Mouse (Mus musculus): ENCODE data around the gene Csmd2.
"Not testable (repeated sequence)": the region's sequence is repeated elsewhere in the genome, so short reads cannot be mapped to it uniquely, and the experiment has no call there.

Csmd2 gene

DNA sequence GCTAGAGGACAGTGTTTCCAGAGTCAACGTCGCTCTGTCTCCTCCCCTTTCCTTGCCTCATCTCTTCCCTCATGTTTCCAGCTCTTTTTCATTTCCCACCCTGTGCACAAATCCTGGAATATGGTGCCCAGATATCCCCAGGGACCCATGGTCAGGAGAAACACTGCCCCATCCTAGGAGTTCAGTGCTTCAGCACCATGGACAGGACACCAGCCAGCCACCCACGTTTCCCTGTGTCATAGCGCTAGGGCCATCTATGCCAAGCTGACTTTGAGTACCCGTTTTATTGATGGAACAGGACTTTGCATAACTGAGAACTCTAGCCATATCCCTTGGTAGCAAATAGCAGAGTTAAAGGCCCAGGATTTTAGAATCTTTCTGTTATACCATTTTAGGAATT is 55.0 kb downstream of the Csmd2 start:
- in situ Hi-C loops (cut with MboI, MseI) = no loop called here

- in situ Hi-C loops (cut with MboI, MseI) = no loop called here
Observed at GRCm38 (mm10) chr4:128048716-128049115, 61.1 kb downstream of the Csmd2 start.

GRCm38 (mm10) chr4:128052701-128053100 is 65.0 kb downstream of the Csmd2 start:
- in situ Hi-C loops (cut with MboI, MseI) = no loop called here

GRCm38 (mm10) chr4:128061274-128061673 is 73.6 kb downstream of the Csmd2 start:
- in situ Hi-C loops (cut with MboI, MseI) = not testable (repeated sequence)

DNA sequence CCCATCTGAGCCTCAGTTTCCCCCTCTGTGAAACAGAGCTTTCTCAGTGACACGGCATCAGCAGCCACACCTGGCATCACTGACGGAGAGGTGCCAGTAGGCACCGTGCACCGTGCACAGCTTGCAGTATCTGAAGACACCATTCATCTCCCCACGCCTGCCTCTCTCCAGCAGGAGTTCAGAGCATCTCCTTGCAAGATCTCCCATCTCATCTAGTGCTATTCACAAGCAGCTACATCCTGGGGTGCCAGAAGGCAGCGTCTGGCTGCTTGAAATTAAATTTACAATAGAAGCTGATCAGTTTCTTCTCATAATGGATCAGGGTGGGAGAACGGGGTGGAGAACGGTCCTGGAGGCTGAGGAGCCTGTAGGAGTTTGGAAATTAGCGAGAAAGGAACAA is 79.5 kb downstream of the Csmd2 start:
- in situ Hi-C loops (cut with MboI, MseI) = no loop called here

DNA sequence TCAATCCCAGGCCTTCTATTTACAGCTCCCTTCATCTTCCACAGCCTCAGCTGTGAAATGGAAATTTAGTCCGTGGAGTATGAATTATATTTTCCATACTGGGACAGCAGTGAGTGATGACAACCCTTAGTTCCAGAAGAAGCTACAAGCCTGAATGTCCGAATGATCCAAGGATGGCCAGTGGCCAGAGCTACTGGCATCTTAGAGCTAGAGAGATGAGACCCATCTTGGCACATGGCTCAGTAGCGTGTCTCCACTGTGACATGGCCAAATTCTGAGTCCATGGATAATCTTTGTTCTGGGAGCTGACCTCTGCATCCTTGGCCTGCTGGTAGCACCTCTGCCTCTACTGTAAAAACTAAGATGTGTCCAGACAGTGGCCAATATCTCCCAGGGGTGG is 96.8 kb downstream of the Csmd2 start:
- in situ Hi-C loops (cut with MboI, MseI) = no loop called here

GRCm38 (mm10) chr4:128085096-128085495 is 97.4 kb downstream of the Csmd2 start:
- in situ Hi-C loops (cut with MboI, MseI) = no loop called here

DNA sequence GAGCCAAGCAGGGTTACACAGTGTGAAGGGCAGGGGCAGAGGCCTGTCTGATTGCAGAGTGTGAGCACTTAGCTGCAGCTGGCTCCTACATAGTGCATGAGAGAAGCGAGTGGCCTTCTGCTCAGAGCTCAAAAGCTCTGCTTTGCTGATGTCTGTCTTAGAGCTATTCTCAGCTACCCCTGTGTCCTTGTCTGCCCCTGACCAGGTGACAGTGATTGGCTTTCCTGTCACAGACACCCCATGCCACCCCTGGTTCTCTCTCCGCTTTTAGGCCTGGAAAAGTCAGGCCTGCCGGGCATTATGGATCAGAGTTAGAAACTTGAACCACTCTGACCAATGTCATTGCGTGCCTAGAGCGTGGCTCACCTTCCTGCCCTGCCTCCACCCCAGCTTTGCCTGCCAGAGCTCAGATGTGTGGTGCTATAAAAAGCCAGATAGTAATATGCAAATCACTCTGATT is 99.5 kb downstream of the Csmd2 start:
- in situ Hi-C loops (cut with MboI, MseI) = no loop called here

DNA sequence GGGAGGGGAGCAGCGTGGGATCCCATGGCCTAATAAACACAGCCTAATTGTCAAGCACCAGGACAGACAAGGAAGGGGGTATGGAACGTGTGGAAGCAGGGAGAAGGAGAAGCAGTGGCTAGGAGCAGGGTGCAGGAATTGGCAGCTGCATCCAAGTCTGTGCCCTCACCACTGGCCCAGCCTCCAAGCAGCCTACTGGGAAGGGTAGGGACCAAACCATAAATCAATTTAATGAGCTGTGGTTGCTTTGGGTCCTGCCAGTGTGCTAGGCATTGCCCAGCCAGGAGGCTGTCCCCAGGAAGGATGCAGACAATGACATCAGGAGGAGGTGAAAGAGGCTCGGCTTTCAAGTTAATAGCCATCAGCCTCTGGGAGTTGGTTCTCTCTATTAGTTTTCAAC is 100.0 kb downstream of the Csmd2 start:
- in situ Hi-C loops (cut with MboI, MseI) = no loop called here

- in situ Hi-C loops (cut with MboI, MseI) = no loop called here
Observed at GRCm38 (mm10) chr4:128088264-128088663, 100.6 kb downstream of the Csmd2 start.

GRCm38 (mm10) chr4:128091938-128092337 is 104.3 kb downstream of the Csmd2 start:
- in situ Hi-C loops (cut with MboI, MseI) = no loop called here

DNA sequence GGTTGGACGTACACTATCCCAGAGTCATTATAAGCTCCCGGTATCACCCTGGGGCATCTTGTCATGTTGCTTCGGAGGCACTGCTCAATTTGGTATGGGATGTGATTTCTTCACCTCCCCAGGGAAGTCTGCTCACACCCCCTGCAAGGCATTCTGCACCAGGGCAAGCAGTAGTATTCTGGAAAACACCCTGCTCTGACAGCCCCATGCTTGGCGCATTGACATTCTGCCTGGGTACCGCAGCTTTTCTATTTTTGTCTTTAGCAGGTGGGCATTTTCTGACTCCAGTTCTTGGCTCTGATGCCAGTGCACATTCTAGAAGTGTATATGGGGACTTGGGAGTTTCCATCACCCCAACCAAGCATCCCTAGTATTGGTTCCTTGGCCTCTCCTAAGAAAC is 111.9 kb downstream of the Csmd2 start:
- in situ Hi-C loops (cut with MboI, MseI) = no loop called here

DNA sequence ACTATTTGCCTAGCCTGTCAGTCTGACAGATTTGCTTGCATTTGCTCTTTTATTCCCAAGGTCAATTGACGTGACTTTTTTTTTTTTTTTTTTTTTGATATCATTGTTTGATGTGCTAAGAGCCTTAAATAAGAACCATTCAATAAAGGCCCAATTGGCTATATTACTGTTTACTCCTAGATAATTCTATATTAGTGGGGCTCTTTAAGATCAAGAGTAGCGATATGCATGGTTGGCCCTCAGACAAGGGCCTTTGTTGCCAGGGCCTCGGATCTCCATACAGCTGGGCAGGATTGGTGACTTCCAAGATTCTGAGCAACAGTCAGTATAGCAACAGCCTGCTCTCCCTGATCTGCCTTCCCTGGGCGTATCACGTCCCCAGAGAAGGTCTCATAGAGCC is 112.9 kb downstream of the Csmd2 start:
- in situ Hi-C loops (cut with MboI, MseI) = no loop called here

- in situ Hi-C loops (cut with MboI, MseI) = no loop called here
Observed at GRCm38 (mm10) chr4:128116331-128116730, 128.7 kb downstream of the Csmd2 start.

- in situ Hi-C loops (cut with MboI, MseI) = no loop called here
Observed at GRCm38 (mm10) chr4:128123281-128123680, 135.6 kb downstream of the Csmd2 start.

GRCm38 (mm10) chr4:128124738-128125137 is 137.1 kb downstream of the Csmd2 start:
- in situ Hi-C loops (cut with MboI, MseI) = no loop called here

- in situ Hi-C loops (cut with MboI, MseI) = no loop called here
Observed at GRCm38 (mm10) chr4:128128546-128128945, 140.9 kb downstream of the Csmd2 start.

- in situ Hi-C loops (cut with MboI, MseI) = no loop called here
Observed at GRCm38 (mm10) chr4:128130611-128131142, 143.0 kb downstream of the Csmd2 start.

GRCm38 (mm10) chr4:128131666-128132065 is 144.0 kb downstream of the Csmd2 start:
- in situ Hi-C loops (cut with MboI, MseI) = no loop called here

- in situ Hi-C loops (cut with MboI, MseI) = no loop called here
Observed at GRCm38 (mm10) chr4:128132876-128133646, 145.4 kb downstream of the Csmd2 start.

DNA sequence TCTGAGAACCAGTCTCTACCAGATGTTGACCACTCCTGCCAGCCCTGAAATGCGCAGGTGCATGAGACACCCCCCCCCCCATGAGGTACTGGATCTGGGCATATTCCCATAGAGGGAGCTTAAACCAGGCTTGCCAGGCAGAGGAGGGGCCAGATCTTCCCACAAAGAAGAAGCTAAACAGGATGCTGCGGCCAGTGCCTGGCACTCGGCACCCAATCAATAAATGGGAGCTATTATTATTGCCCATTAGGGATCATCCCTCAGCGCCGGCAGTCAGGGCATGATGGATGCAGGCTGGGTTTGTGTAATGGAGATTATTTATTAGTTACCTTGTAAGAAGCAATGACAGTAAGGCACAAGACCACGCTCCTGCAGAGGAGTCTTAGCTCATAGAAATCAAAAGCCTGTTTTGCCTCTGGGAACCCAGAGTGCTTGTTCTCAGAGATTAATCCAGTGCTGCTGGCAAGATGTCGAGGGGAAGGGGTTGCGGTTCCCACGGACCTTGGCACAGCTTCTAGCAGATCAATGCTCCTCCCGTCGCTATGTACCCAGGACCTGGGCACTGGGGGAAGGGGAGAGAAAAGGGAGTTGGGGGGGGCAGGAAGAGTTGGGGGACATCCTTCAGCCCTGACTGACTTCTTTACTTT is 146.8 kb downstream of the Csmd2 start:
- in situ Hi-C loops (cut with MboI, MseI) = no loop called here

DNA sequence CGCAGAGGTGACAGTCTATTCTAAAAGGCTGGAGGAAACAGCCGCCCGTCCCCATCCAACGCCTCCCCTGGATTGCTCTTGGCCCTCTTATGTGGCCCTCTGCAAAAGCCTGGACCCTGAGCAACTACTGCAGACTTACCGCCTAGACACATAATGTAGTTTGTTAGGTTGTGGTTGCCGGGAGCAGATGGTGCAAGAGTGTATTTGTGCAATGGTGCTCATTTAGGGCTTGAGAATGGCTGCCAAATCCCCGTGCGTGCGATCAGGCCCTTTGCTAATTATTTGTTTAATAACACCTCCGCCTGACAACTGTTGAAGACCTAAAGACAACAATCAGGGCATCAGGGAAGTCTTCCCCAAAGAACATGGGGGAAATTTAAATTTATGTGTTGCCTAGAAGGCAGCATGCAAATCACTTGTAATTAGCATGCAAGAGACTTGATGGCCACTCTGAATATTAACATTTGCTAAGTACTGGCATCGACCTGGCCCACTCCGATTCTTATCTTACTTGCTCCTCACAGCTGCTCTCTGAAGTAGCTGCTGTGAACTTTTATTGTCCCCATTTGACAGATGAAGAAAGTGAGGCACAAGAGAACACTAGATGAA is 147.5 kb downstream of the Csmd2 start:
- in situ Hi-C loops (cut with MboI, MseI) = no loop called here

GRCm38 (mm10) chr4:128139991-128140390 is 152.3 kb downstream of the Csmd2 start:
- in situ Hi-C loops (cut with MboI, MseI) = no loop called here
